In the genomic region with DNA sequence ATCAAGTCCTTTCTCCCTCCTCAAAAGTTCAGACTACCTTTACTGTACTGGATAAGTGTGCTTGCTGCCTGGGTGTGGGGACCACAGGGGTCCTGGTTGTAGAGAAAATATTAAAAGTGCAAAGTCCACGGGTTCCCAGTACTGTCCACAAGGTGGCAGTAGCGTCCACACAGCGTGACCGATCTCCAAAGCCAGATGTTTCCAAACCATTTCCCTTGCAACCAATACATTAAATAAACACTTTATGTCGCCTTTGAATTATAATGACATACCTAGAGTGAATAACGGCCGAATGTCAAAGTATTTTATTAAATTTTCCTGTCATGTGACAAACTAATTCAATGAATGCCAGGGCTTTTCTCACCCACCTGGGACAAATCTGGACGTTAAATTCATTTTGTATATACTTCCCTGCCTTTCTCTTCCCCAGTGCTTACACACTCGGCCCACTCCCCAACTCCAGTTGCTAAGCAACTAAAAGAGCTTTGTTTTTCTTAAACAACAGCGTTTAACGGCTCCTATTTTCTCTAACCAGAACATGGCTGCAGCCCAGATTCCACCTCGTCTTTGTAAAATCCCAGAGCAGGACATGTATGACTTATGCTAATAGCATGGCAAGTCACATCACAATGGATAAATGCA, we compare ENCODE assay signal across 8 mouse cellular contexts. TPM values are rescaled to one million over a fixed set of nuclear protein-coding genes. Genes with fewer than 3 reads are reported as not detected.
A peak's percentile ranks its signal among the peaks of the same experiment; 100 is the strongest.
DNase-seq lines count a peak whose midpoint lies in the region; ATAC-seq and TF ChIP-seq lines count a peak whose summit lies in the region.

No protein-coding gene starts in this region.

- H3K4me2 ChIP-seq in lung, embryonic 14.5 days: peak overlapping the region; percentile 54
- H3K4me2 ChIP-seq in neural tube, embryonic 14.5 days (ENCODE audit: low read depth, low read length): peak overlapping the region; percentile 15; the same call in 1 of the 2 replicates

- peak; percentile 73; the same call in 1 of the 2 replicates for ATAC-seq in lung, embryonic 14.5 days (ENCODE audit: insufficient read depth)
- ATAC-seq in neural tube, embryonic 14.5 days (ENCODE audit: low read depth): peak; percentile 87

- H3K27ac ChIP-seq in gastrocnemius, adult 2 months: no peak overlapping the region
- no peak overlapping the region for H3K27ac ChIP-seq in cortical plate, adult 2 months (ENCODE audit: insufficient read depth, low read length)
- no peak overlapping the region for H3K27ac ChIP-seq in kidney, adult 2 months (ENCODE audit: insufficient read depth, low read depth, low read length)
- no peak overlapping the region; the same call in 1 of the 2 replicates for H3K27ac ChIP-seq in lung, embryonic 14.5 days (ENCODE audit: low read depth)
- peak overlapping the region; percentile 4 for H3K27ac ChIP-seq in neural tube, embryonic 14.5 days (ENCODE audit: low read depth, low read length)

- no peaks in the 10 kb centered on the region for H3K36me3 ChIP-seq in kidney, adult 2 months (ENCODE audit: control insufficient read depth, insufficient read depth, low read length)
- no peaks in the 10 kb centered on the region for H3K36me3 ChIP-seq in lung, embryonic 14.5 days (ENCODE audit: insufficient read depth)
- no peaks in the 10 kb centered on the region for H3K36me3 ChIP-seq in neural tube, embryonic 14.5 days (ENCODE audit: control insufficient read depth, insufficient read depth, low read length)

- DNase-seq in gastrocnemius, adult 2 months: peak; percentile 50
- DNase-seq in gastrocnemius, postnatal 25 days: no peak
- peak; percentile 34 for DNase-seq in Muller cell, postnatal 12 days (ENCODE audit: inconsistent ontology term)
- DNase-seq in heart, adult 8-10 months (ENCODE audit: low spot score): peak; percentile 42
- peak; percentile 62 for DNase-seq in kidney, adult 2 months
- peak; percentile 92 for DNase-seq in lung, embryonic 14.5 days

- intact Hi-C loops in gastrocnemius, adult 2 months (cut with DNase I): loop anchor here (2.0 to 5.0 kb wide), 3 partner anchors 158 to 306 kb away; no protein-coding TSS in a partner anchor

- WGBS in kidney, adult 2 months: 10% methylated on average over 12 of the region's 12 CpGs
- 9% methylated on average over 12 of the region's 12 CpGs for whole genome bisulfite sequencing in lung, embryonic 14.5 days
- WGBS in neural tube, embryonic 14.5 days: 5% methylated on average over 12 of the region's 12 CpGs

- peak; percentile 91 for TF ChIP-seq CTCF in gastrocnemius, adult 2 months (IDR thresholded peaks at IDR 0.05)
- TF ChIP-seq CTCF in cortical plate, adult 2 months (IDR thresholded peaks at IDR 0.05; ENCODE audit: extremely low read depth, insufficient read depth, low read length): peak; percentile 85
- peak; percentile 87 for TF ChIP-seq CTCF in kidney, adult 2 months (conservative IDR thresholded peaks at IDR 0.05; ENCODE audit: insufficient read depth, insufficient read length, low read depth, low read length)
- peak; percentile 95 for TF ChIP-seq CTCF in lung, embryonic 14.5 days (IDR thresholded peaks at IDR 0.05; ENCODE audit: low read depth)

- no peaks in the 10 kb centered on the region for H3K4me1 ChIP-seq in cortical plate, adult 2 months (ENCODE audit: control insufficient read depth, insufficient read depth, low read length)
- H3K4me1 ChIP-seq in kidney, adult 2 months (ENCODE audit: control insufficient read depth, insufficient read depth, low read length): no peaks in the 10 kb centered on the region
- H3K4me1 ChIP-seq in lung, embryonic 14.5 days (ENCODE audit: insufficient read depth): peaks cover 4% of the 10 kb centered on the region; the same call in 1 of the 2 replicates
- H3K4me1 ChIP-seq in neural tube, embryonic 14.5 days (ENCODE audit: control insufficient read depth, insufficient read depth, low read length): no peaks in the 10 kb centered on the region

- no peak for TF ChIP-seq POLR2A in cortical plate, adult 2 months (IDR thresholded peaks at IDR 0.05; ENCODE audit: extremely low read depth, insufficient read depth, low read length)
- no peak for TF ChIP-seq POLR2A in kidney, adult 2 months (IDR thresholded peaks at IDR 0.05; ENCODE audit: low read depth, low read length)

- H3K9ac ChIP-seq in lung, embryonic 14.5 days: 0 out of 2 replicates have a peak overlapping the region, but pooled peaks have one; percentile 13
- H3K9ac ChIP-seq in neural tube, embryonic 14.5 days (replicated peaks; ENCODE audit: low read depth, low read length): no peak overlapping the region

- no peaks in the 10 kb centered on the region for H3K27me3 ChIP-seq in kidney, adult 2 months (replicated peaks; ENCODE audit: control insufficient read depth, insufficient read depth, low read length)
- H3K27me3 ChIP-seq in lung, embryonic 14.5 days (ENCODE audit: insufficient read depth, low read length): no peaks in the 10 kb centered on the region
- H3K27me3 ChIP-seq in neural tube, embryonic 14.5 days (ENCODE audit: control insufficient read depth, insufficient read depth, low read length): no peaks in the 10 kb centered on the region

- H3K9me3 ChIP-seq in lung, embryonic 14.5 days (ENCODE audit: low read depth, low read length): no peaks in the 10 kb centered on the region
- no peaks in the 10 kb centered on the region for H3K9me3 ChIP-seq in neural tube, embryonic 14.5 days (ENCODE audit: control insufficient read depth, low read length)

- H3K4me3 ChIP-seq in gastrocnemius, adult 2 months: peak overlapping the region; percentile 44
- no peak overlapping the region; the same call in 1 of the 2 replicates for H3K4me3 ChIP-seq in cortical plate, adult 2 months (ENCODE audit: insufficient read depth, low read length)
- no peak overlapping the region for H3K4me3 ChIP-seq in kidney, adult 2 months (ENCODE audit: insufficient read depth, low read depth, low read length)
- H3K4me3 ChIP-seq in lung, embryonic 14.5 days (ENCODE audit: low read depth, low read length): peak overlapping the region; percentile 14; the same call in 1 of the 2 replicates
- H3K4me3 ChIP-seq in neural tube, embryonic 14.5 days (ENCODE audit: low read depth, low read length): no peak overlapping the region

RNA-seq across cellular contexts. Expression of a gene that starts 49.4 kb away (rescaled TPM):
- under 1 TPM; 0.43 to 0.73 TPM for total RNA-seq in gastrocnemius, adult 2 months (2021)
- total RNA-seq in gastrocnemius, postnatal 25 days (2021): 1 to 10 TPM in 1 of 2 experiments, under 1 TPM in 1; 0.56 to 1.2 TPM
- polyA plus RNA-seq in cortical plate, adult 2 months (2012; rRNA removed): 0.13 and 0.17 TPM in 2 replicates
- 1 to 10 TPM in 2 of 4 experiments, under 1 TPM in 2; 0.56 to 1.5 (median 1.1) TPM for total RNA-seq in heart, adult 8-10 months (2022)
- polyA plus RNA-seq in kidney, adult 2 months (2012; rRNA removed): 0.09 and 0.31 TPM in 2 replicates
- 42.9 and 43.8 TPM in 2 replicates for polyA plus RNA-seq in lung, embryonic 14.5 days (2014; fragmentation: Nextera tagmentation; extraction: Ambion mirVana)
- polyA plus RNA-seq in neural tube, embryonic 14.5 days (2014; fragmentation: Nextera tagmentation; extraction: Ambion mirVana): 6.2 and 8.5 TPM in 2 replicates

Comparison
In these comparisons a context has a peak if more than half of its experiments do, and no peak if none do; other contexts are left out.
1. H3K4me3 ChIP-seq: peak in gastrocnemius, adult 2 months (single experiment) and lung, embryonic 14.5 days (single experiment); none in cortical plate, adult 2 months (single experiment), kidney, adult 2 months (single experiment) and neural tube, embryonic 14.5 days (single experiment).
2. Peak in every context shown above with its lines, with median percentiles within 50 percentile points of each other: CTCF ChIP-seq.